Mouse (Mus musculus): ENCODE data around the gene Itgb2. TPM values are rescaled to one million over a fixed set of nuclear protein-coding genes. Genes with fewer than 3 reads are reported as not detected.

Gene Itgb2
- polyA plus RNA-seq, 1 experiment from 2014 or later, result 6.9 TPM

- 76% methylated on average over 3 of the region's 3 CpGs for WGBS
- no peaks in the 10 kb centered on the region for H3K9me3 ChIP-seq
- no peaks in the 10 kb centered on the region for H3K36me3 ChIP-seq
- H3K4me3 ChIP-seq (replicated peaks), result no peak overlapping the region
- H3K27ac ChIP-seq, result no peak overlapping the region
- peaks cover 34% of the 10 kb centered on the region for H3K4me1 ChIP-seq
- H3K4me2 ChIP-seq, result no peak overlapping the region
- H3K27me3 ChIP-seq (replicated peaks), result no peaks in the 10 kb centered on the region
- no peak overlapping the region for H3K9ac ChIP-seq
- ATAC-seq (ENCODE audit: insufficient read depth, low FRiP score, low read depth), result no peak
Observed at GRCm38 (mm10) chr10:77519191-77519590, 10.9 kb upstream of the Itgb2 start.

GRCm38 (mm10) chr10:77520497-77520896 lies 9.6 kb upstream of the Itgb2 start:
- 79% methylated on average over 5 of the region's 5 CpGs for WGBS
- Histone ChIP-seq H3K4me1 (peaks cover 25% of the 10 kb centered on the region), H3K4me2 (no peak overlapping the region), H3K27me3 (replicated peaks) (no peaks in the 10 kb centered on the region), H3K4me3 (replicated peaks) (no peak overlapping the region), H3K36me3 (no peaks in the 10 kb centered on the region), H3K27ac (no peak overlapping the region), H3K9me3 (no peaks in the 10 kb centered on the region), H3K9ac (no peak overlapping the region)
- ATAC-seq (ENCODE audit: insufficient read depth, low FRiP score, low read depth), result no peak

- H3K9me3 ChIP-seq, result no peaks in the 10 kb centered on the region
- peak overlapping the region; percentile 60 for H3K4me2 ChIP-seq
- 14% methylated on average over 18 of the region's 18 CpGs for WGBS
- H3K4me1 ChIP-seq, result peaks cover 14% of the 10 kb centered on the region; the same call in 1 of the 2 replicates
- H3K36me3 ChIP-seq, result no peaks in the 10 kb centered on the region
- peak overlapping the region; percentile 23 for H3K4me3 ChIP-seq (replicated peaks)
- H3K27ac ChIP-seq, result peak overlapping the region; percentile 16
- H3K27me3 ChIP-seq (replicated peaks), result no peaks in the 10 kb centered on the region
- no peak overlapping the region for H3K9ac ChIP-seq
- no peak for ATAC-seq (ENCODE audit: insufficient read depth, low FRiP score, low read depth)
Observed at GRCm38 (mm10) chr10:77522021-77522731, 7.9 kb upstream of the Itgb2 start.

- Histone ChIP-seq H3K36me3 (no peaks in the 10 kb centered on the region), H3K4me3 (replicated peaks) (peak overlapping the region; percentile 23), H3K9ac (no peak overlapping the region), H3K4me2 (peak overlapping the region; percentile 60), H3K4me1 (peaks cover 11% of the 10 kb centered on the region; the same call in 1 of the 2 replicates), H3K27ac (0 out of 2 replicates have a peak overlapping the region, but pooled peaks have one; percentile 16), H3K9me3 (no peaks in the 10 kb centered on the region), H3K27me3 (replicated peaks) (no peaks in the 10 kb centered on the region)
- WGBS, result 56% methylated on average over 12 of the region's 12 CpGs
- ATAC-seq (ENCODE audit: insufficient read depth, low FRiP score, low read depth), result no peak
Observed at GRCm38 (mm10) chr10:77522746-77523145, 7.3 kb upstream of the Itgb2 start.

GRCm38 (mm10) chr10:77523321-77523720 lies 6.7 kb upstream of the Itgb2 start:
- Histone ChIP-seq H3K27ac (no peak overlapping the region), H3K4me3 (replicated peaks) (no peak overlapping the region), H3K4me1 (peaks cover 11% of the 10 kb centered on the region; the same call in 1 of the 2 replicates), H3K36me3 (no peaks in the 10 kb centered on the region), H3K27me3 (replicated peaks) (no peaks in the 10 kb centered on the region), H3K9ac (no peak overlapping the region), H3K4me2 (no peak overlapping the region), H3K9me3 (no peaks in the 10 kb centered on the region)
- 70% methylated on average over 7 of the region's 7 CpGs for WGBS
- ATAC-seq (ENCODE audit: insufficient read depth, low FRiP score, low read depth), result no peak

- 70% methylated on average over 2 of the region's 2 CpGs for WGBS
- no peak overlapping the region for H3K4me3 ChIP-seq (replicated peaks)
- no peak overlapping the region for H3K27ac ChIP-seq
- H3K27me3 ChIP-seq (replicated peaks), result no peaks in the 10 kb centered on the region
- no peaks in the 10 kb centered on the region for H3K9me3 ChIP-seq
- H3K9ac ChIP-seq, result no peak overlapping the region
- no peak for ATAC-seq (ENCODE audit: insufficient read depth, low FRiP score, low read depth)
- no peaks in the 10 kb centered on the region for H3K36me3 ChIP-seq
- H3K4me1 ChIP-seq, result peaks cover 11% of the 10 kb centered on the region; the same call in 1 of the 2 replicates
- no peak overlapping the region for H3K4me2 ChIP-seq
Observed at GRCm38 (mm10) chr10:77526488-77526887, 3.6 kb upstream of the Itgb2 start.

- Histone ChIP-seq H3K4me1 (no peaks in the 10 kb centered on the region), H3K9ac (no peak overlapping the region), H3K27me3 (replicated peaks) (no peaks in the 10 kb centered on the region), H3K36me3 (no peaks in the 10 kb centered on the region), H3K9me3 (no peaks in the 10 kb centered on the region), H3K4me3 (replicated peaks) (no peak overlapping the region), H3K4me2 (no peak overlapping the region), H3K27ac (no peak overlapping the region)
- ATAC-seq (ENCODE audit: insufficient read depth, low FRiP score, low read depth), result no peak
- 77% methylated on average over 6 of the region's 6 CpGs for WGBS
Observed at GRCm38 (mm10) chr10:77528634-77529033, 1.4 kb upstream of the Itgb2 start.

GRCm38 (mm10) chr10:77531026-77532019 lies 1.3 kb downstream of the Itgb2 start:
- Histone ChIP-seq H3K9me3 (no peaks in the 10 kb centered on the region), H3K4me3 (replicated peaks) (0 out of 2 replicates have a peak overlapping the region, but pooled peaks have one; percentile 0), H3K4me2 (no peak overlapping the region), H3K36me3 (no peaks in the 10 kb centered on the region), H3K27ac (no peak overlapping the region), H3K27me3 (replicated peaks) (no peaks in the 10 kb centered on the region), H3K4me1 (no peaks in the 10 kb centered on the region), H3K9ac (no peak overlapping the region)
- peak; percentile 57; the same call in 1 of the 2 replicates for ATAC-seq (ENCODE audit: insufficient read depth, low FRiP score, low read depth)
- WGBS, result 57% methylated on average over 6 of the region's 6 CpGs

- H3K27ac ChIP-seq, result no peak overlapping the region
- no peak for ATAC-seq (ENCODE audit: insufficient read depth, low FRiP score, low read depth)
- no peak overlapping the region for H3K9ac ChIP-seq
- no peaks in the 10 kb centered on the region for H3K36me3 ChIP-seq
- no peak overlapping the region for H3K4me2 ChIP-seq
- H3K9me3 ChIP-seq, result no peaks in the 10 kb centered on the region
- H3K4me1 ChIP-seq, result no peaks in the 10 kb centered on the region
- 84% methylated on average over 1 of the region's 1 CpGs for WGBS
- no peak overlapping the region for H3K4me3 ChIP-seq (replicated peaks)
- no peaks in the 10 kb centered on the region for H3K27me3 ChIP-seq (replicated peaks)
Observed at GRCm38 (mm10) chr10:77532020-77532413, 2.0 kb downstream of the Itgb2 start.

GRCm38 (mm10) chr10:77536727-77537126 lies 6.7 kb downstream of the Itgb2 start:
- H3K9me3 ChIP-seq, result no peaks in the 10 kb centered on the region
- H3K4me3 ChIP-seq (replicated peaks), result no peak overlapping the region
- no peaks in the 10 kb centered on the region for H3K4me1 ChIP-seq
- ATAC-seq (ENCODE audit: insufficient read depth, low FRiP score, low read depth), result no peak
- H3K27me3 ChIP-seq (replicated peaks), result no peaks in the 10 kb centered on the region
- no peak overlapping the region for H3K4me2 ChIP-seq
- H3K27ac ChIP-seq, result no peak overlapping the region
- H3K36me3 ChIP-seq, result no peaks in the 10 kb centered on the region
- no peak overlapping the region for H3K9ac ChIP-seq
- 57% methylated on average over 8 of the region's 8 CpGs for WGBS

GRCm38 (mm10) chr10:77537215-77538209 lies 7.5 kb downstream of the Itgb2 start:
- Histone ChIP-seq H3K27me3 (replicated peaks) (no peaks in the 10 kb centered on the region), H3K27ac (no peak overlapping the region), H3K9me3 (no peaks in the 10 kb centered on the region), H3K4me1 (no peaks in the 10 kb centered on the region), H3K4me2 (no peak overlapping the region), H3K4me3 (replicated peaks) (no peak overlapping the region), H3K36me3 (no peaks in the 10 kb centered on the region), H3K9ac (no peak overlapping the region)
- WGBS, result 77% methylated on average over 11 of the region's 11 CpGs
- ATAC-seq (ENCODE audit: insufficient read depth, low FRiP score, low read depth), result no peak
